Mouse (Mus musculus) embryonic facial prominence, embryonic 14.5 days (tissue): ENCODE measurements around the gene Npepps. TPM values are rescaled to one million over a fixed set of nuclear protein-coding genes. Genes with fewer than 3 reads are reported as not detected.
"Not testable (repeated sequence)": the region's sequence is repeated elsewhere in the genome, so short reads cannot be mapped to it uniquely, and the experiment has no call there.

Experiments used
- ATAC-seq: fragments of 200-750 bp; cut with Nextera tagmentation; 2 replicates; pipeline ENCODE4 v1.8.0; 2017; ENCODE audit warnings: low read depth, moderate number of reproducible peaks, moderate TSS enrichment
- DNase-seq: peaks from one replicate; pipeline ENCODE4 v3.0.0-alpha.2; 2015; ENCODE audit warnings: low spot score
- H3K27ac ChIP-seq: fragments of 300-500 bp; sonication (generic); replicated peaks from 2 replicates; pipeline ENCODE4 v1.5.1; 2014; ENCODE audit warnings: low read depth, mild to moderate bottlenecking, low read length, moderate library complexity
- H3K27me3 ChIP-seq: fragments of 300-500 bp; sonication (generic); replicated peaks from 2 replicates; pipeline ENCODE4 v1.6.1; 2014; ENCODE audit warnings: low read length; ENCODE audit not compliant: control insufficient read depth, insufficient read depth
- H3K36me3 ChIP-seq: fragments of 300-500 bp; sonication (generic); 2 replicates; pipeline ENCODE4 v1.6.1; 2014; ENCODE audit warnings: low read length, mixed read lengths; ENCODE audit not compliant: control insufficient read depth, insufficient read depth
- H3K4me1 ChIP-seq: fragments of 300-500 bp; sonication (generic); 2 replicates; pipeline ENCODE4 v1.6.1; 2014; ENCODE audit warnings: antibody characterized with exemption, low read length; ENCODE audit not compliant: control insufficient read depth, insufficient read depth
- H3K4me2 ChIP-seq: fragments of 300-500 bp; sonication (generic); 2 replicates; pipeline ENCODE4 v1.6.1; 2014; ENCODE audit warnings: low read depth, mild to moderate bottlenecking, low read length, moderate library complexity, mixed read lengths
- H3K4me3 ChIP-seq: fragments of 300-500 bp; sonication (generic); 2 replicates; pipeline ENCODE4 v1.5.1; 2014; ENCODE audit warnings: low read depth, mild to moderate bottlenecking, low read length
- H3K9ac ChIP-seq: fragments of 300-500 bp; sonication (generic); 2 replicates; pipeline ENCODE4 v1.6.1; 2014; ENCODE audit warnings: low read depth, mild to moderate bottlenecking, low read length, moderate library complexity, mixed read lengths
- H3K9me3 ChIP-seq: fragments of 300-500 bp; sonication (generic); 2 replicates; pipeline ENCODE4 v1.6.1; 2016; ENCODE audit warnings: low read length; ENCODE audit not compliant: control insufficient read depth
- WGBS: fragments of 180-500 bp; shearing (Covaris S2); extraction: QIAGEN DNeasy Blood & Tissue Kit; methylation state at CpG from one replicate; pipeline ENCODE4 v1.1.7; 2014; 5-methylcytosine and 5-hydroxymethylcytosine counted together
- polyA plus RNA-seq: library from polyadenylated mRNA; unstranded; fragments of >200 nt; fragmentation: Nextera tagmentation; extraction: Ambion mirVana; gene quantifications from 2 replicates; pipeline ENCODE4 v1.2.1, GENCODE M21; 2014

Npepps gene
- polyA plus RNA-seq, 1 experiment from 2014 or later, result 76.8 TPM

GRCm38 (mm10) chr11:97275349-97275748 lies 5.1 kb downstream of the Npepps start:
- Histone ChIP-seq H3K4me3 (no peak overlapping the region), H3K4me2 (no peak overlapping the region), H3K27ac (no peak overlapping the region), H3K9me3 (no peaks in the 10 kb centered on the region), H3K4me1 (peaks cover 9% of the 10 kb centered on the region; the same call in 1 of the 2 replicates), H3K27me3 (no peaks in the 10 kb centered on the region), H3K36me3 (no peaks in the 10 kb centered on the region), H3K9ac (no peak overlapping the region)
- DNase-seq, result no peak
- ATAC-seq, result no peak
- WGBS, result 86% methylated on average over 2 of the region's 2 CpGs

DNA sequence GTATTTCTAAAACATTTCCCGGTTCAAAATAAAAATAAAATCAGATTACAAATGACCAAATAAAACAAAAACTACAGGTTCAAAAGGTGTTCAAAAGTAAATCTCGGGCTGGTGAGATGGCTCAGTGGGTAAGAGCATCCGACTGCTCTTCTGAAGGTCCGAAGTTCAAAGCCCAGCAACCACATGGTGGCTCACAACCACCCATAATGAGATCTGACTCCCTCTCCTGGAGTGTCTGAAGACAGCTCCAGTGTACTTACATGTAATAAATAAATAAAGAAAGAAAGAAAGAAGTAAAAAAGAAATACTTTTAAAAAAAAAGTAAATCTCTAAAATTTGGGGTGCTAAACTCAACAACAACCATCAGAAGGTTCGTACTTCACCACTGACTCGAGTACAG lies 5.5 kb downstream of the Npepps start:
- not testable (repeated sequence) for H3K4me2 ChIP-seq, H3K4me1 ChIP-seq, H3K36me3 ChIP-seq, H3K27ac ChIP-seq, H3K9ac ChIP-seq, H3K4me3 ChIP-seq, ATAC-seq, DNase-seq, H3K27me3 ChIP-seq, H3K9me3 ChIP-seq
- 93% methylated on average over 6 of the region's 6 CpGs for whole genome bisulfite sequencing

- no peak for DNase-seq
- H3K4me2 ChIP-seq, result no peak overlapping the region
- no peak overlapping the region for H3K4me3 ChIP-seq
- peaks cover 6% of the 10 kb centered on the region; the same call in 1 of the 2 replicates for H3K4me1 ChIP-seq
- ATAC-seq, result no peak
- no peaks in the 10 kb centered on the region for H3K36me3 ChIP-seq
- H3K27me3 ChIP-seq, result no peaks in the 10 kb centered on the region
- H3K9me3 ChIP-seq, result no peaks in the 10 kb centered on the region
- H3K27ac ChIP-seq, result no peak overlapping the region
- WGBS, result 81% methylated on average over 5 of the region's 5 CpGs
- no peak overlapping the region for H3K9ac ChIP-seq
Measured at GRCm38 (mm10) chr11:97273613-97274012, 6.8 kb downstream of the Npepps start.

- H3K4me2 ChIP-seq, result no peak overlapping the region
- ATAC-seq (no peak), DNase-seq (no peak)
- H3K9ac ChIP-seq, result no peak overlapping the region
- WGBS, result 93% methylated on average over 4 of the region's 4 CpGs
- H3K9me3 ChIP-seq, result no peaks in the 10 kb centered on the region
- no peaks in the 10 kb centered on the region for H3K27me3 ChIP-seq
- no peaks in the 10 kb centered on the region for H3K4me1 ChIP-seq
- no peaks in the 10 kb centered on the region for H3K36me3 ChIP-seq
- no peak overlapping the region for H3K27ac ChIP-seq
- no peak overlapping the region for H3K4me3 ChIP-seq
Measured at GRCm38 (mm10) chr11:97272835-97273234, 7.6 kb downstream of the Npepps start.

DNA sequence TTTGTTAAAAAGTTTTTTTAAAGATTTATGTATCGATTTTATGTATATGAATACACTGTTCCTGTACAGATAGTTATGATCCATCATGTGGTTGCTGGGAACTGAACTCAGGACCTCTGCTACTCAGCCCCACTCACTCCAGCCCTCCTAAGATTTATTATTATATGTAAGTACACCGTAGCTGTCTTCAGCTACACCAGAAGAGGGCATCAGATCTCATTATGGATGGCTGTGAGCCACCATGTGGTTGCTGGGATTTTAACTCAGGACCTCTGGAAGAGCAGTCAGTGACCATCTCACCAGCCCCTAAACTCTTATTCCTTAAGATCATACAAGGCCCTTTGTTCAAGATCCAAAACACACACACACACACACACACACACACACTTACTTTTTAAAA lies 10.4 kb downstream of the Npepps start:
- not testable (repeated sequence) for ATAC-seq, H3K4me2 ChIP-seq, DNase-seq, H3K9me3 ChIP-seq, H3K27ac ChIP-seq, H3K9ac ChIP-seq, H3K27me3 ChIP-seq, H3K4me1 ChIP-seq, H3K4me3 ChIP-seq
- 80% methylated on average over 2 of the region's 2 CpGs for WGBS
- H3K36me3 ChIP-seq, result peaks cover 15% of the 10 kb centered on the region

GRCm38 (mm10) chr11:97266544-97266943 lies 13.9 kb downstream of the Npepps start:
- not testable (repeated sequence) for H3K27ac ChIP-seq, H3K4me1 ChIP-seq, ATAC-seq, H3K9ac ChIP-seq, H3K4me2 ChIP-seq, DNase-seq, H3K4me3 ChIP-seq, H3K9me3 ChIP-seq, H3K27me3 ChIP-seq
- WGBS, result 91% methylated on average over 1 of the region's 1 CpGs
- H3K36me3 ChIP-seq, result peaks cover 37% of the 10 kb centered on the region

- not testable (repeated sequence) for DNase-seq, ATAC-seq
- 83% methylated on average over 1 of the region's 1 CpGs for WGBS
Measured at GRCm38 (mm10) chr11:97249649-97250048, 30.8 kb downstream of the Npepps start.

DNA sequence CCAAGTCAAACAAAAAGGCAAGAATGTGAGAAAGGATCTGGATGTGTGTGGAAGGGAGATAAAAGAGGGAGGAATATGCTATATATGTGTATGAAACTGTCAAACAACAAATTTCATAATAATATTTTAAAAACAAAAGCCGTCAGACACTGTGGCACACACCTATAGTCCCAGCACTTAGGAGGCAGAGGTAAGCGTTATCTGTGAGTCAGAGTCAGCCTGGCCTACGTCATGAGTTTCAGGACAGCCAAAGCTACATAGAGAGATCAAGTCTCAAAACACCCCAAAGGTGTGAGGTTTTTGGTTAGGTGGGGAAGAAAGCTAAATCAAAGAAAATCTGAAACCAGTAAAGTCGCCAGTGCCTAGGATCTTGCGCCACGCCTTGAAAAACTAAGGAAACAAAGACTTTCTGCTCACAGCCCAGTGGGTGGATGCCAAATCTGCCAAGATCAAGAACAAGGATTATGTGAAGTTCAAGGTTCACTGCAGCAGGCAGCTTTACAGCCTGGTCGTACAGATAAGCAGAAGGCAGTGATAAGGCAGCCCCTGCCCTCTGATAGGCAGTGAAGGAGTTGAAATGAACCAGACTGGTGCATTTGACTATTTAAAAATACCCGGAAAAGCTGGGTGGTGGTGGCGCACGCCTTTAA lies 33.8 kb downstream of the Npepps start:
- Histone ChIP-seq H3K9ac (no peak overlapping the region), H3K4me1 (no peaks in the 10 kb centered on the region), H3K4me2 (no peak overlapping the region), H3K36me3 (peaks cover 57% of the 10 kb centered on the region), H3K27me3 (no peaks in the 10 kb centered on the region), H3K27ac (no peak overlapping the region), H3K9me3 (no peaks in the 10 kb centered on the region), H3K4me3 (no peak overlapping the region)
- ATAC-seq (no peak), DNase-seq (no peak)
- 90% methylated on average over 10 of the region's 10 CpGs for WGBS

More at GRCm38 (mm10) chr11:97249649-97250048, 30.8 kb downstream of the Npepps start:
- not testable (repeated sequence) for H3K9me3 ChIP-seq, H3K27me3 ChIP-seq, H3K4me3 ChIP-seq, H3K4me2 ChIP-seq, H3K9ac ChIP-seq, H3K4me1 ChIP-seq, H3K27ac ChIP-seq
- peaks cover 35% of the 10 kb centered on the region for H3K36me3 ChIP-seq

DNA sequence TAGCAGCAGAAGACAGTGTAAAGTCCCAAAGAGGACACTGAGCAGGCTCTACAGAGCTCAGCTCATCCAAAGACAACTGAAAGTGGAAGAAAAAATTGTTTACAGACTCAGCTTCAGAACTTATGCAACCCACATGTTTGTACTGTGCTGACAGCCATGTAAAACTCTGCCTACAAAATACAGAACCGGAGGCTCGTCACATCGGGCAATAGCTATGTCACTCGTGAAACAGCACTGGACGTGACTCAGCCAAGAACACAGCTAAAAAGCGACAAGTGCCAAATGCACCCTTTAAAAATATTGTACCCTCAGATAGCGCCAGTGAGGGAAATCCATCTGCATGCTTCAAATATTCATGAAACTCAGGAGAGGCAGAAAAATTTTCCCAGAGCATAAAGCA lies 39.1 kb downstream of the Npepps start:
- no peak overlapping the region for H3K9ac ChIP-seq
- peaks cover 77% of the 10 kb centered on the region for H3K36me3 ChIP-seq
- H3K4me1 ChIP-seq, result no peaks in the 10 kb centered on the region
- no peak overlapping the region for H3K27ac ChIP-seq
- no peak for DNase-seq
- H3K27me3 ChIP-seq, result no peaks in the 10 kb centered on the region
- ATAC-seq, result no peak
- H3K4me2 ChIP-seq, result no peak overlapping the region
- no peak overlapping the region for H3K4me3 ChIP-seq
- H3K9me3 ChIP-seq, result no peaks in the 10 kb centered on the region
- 93% methylated on average over 7 of the region's 7 CpGs for WGBS
